Mouse (Mus musculus) mesoderm, embryonic 11.5 days (tissue): ENCODE data around the gene Arvcf.
A peak's percentile ranks its signal among the peaks of the same experiment; 100 is the strongest.

ENCODE experiments used
- DNase-seq: peaks from one replicate; pipeline ENCODE4 v3.0.0-alpha.2; 2012; ENCODE audit warnings: low read depth, low spot score

Gene Arvcf

DNA sequence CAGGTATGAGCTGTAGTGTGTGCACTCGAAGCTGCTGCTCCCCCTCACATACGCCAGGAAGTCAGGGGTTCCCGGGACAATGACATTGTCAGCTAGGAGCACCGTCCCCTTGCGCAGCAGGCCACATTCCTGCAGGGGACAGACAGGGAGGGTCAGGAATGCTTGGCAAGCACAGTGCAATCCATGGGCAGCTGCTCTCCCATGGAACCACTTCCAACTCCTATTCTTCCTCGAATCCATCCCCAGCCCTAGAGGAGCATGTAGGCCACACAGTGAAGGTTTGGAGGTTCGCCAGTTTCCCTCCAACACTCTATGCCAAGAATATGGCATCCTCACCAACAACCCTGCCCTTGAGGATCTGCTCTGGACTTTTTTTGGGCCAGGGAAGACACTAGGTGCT, 59.9 kb downstream of the Arvcf start:
- DNase-seq, result no peak

DNA sequence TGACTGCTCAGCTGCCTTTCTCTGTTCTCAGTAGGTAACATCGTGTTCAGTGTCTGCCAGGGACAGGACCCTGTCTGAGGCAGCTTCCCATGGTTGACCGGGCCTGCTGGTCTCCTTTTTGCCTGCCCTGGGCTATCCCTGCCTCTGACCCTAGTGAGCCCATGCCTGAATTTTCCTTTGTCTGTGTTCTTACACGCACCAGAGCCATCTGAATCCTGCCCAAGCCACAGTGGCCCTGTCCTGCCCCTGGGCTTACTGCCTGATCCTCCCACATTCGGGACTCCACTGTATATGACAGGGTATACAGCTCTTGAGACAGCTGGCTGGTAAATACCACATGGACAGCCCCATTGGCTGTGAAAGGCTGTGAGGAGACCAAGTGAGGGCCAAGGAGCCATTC, 61.8 kb downstream of the Arvcf start:
- no peak for DNase-seq

- DNase-seq, result no peak
Measured at GRCm38 (mm10) chr16:18410418-18410817, 62.4 kb downstream of the Arvcf start.

DNA sequence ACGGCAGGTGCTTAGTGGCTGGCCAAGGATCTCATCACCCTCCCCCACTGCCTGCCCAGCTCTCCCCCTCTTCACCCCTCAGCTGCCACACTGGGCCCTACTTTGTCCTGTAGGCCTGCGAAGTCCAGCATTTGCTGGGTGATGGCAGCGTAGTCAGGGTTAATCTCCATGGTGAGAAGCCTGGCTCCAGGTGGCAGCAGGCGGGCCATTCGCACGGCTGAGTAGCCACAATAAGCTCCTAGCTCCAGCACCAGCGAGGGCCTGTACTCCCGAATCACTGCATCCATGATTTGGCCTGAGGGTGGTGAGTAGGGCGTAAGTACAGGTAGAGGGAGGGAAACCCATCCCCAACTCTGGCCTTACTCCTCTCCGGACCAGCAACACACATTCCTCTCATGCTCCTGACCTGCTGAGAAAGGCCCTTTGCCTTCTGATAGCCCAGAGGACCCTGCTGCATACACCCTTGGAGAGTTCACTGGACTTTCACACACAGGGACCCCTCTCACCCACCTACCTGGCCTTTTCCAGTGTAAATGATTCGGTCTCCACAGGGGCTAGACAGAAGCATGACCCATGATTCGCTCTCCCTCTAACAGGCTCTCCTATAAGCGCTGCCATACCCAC, 63.2 kb downstream of the Arvcf start:
- no peak for DNase-seq

DNA sequence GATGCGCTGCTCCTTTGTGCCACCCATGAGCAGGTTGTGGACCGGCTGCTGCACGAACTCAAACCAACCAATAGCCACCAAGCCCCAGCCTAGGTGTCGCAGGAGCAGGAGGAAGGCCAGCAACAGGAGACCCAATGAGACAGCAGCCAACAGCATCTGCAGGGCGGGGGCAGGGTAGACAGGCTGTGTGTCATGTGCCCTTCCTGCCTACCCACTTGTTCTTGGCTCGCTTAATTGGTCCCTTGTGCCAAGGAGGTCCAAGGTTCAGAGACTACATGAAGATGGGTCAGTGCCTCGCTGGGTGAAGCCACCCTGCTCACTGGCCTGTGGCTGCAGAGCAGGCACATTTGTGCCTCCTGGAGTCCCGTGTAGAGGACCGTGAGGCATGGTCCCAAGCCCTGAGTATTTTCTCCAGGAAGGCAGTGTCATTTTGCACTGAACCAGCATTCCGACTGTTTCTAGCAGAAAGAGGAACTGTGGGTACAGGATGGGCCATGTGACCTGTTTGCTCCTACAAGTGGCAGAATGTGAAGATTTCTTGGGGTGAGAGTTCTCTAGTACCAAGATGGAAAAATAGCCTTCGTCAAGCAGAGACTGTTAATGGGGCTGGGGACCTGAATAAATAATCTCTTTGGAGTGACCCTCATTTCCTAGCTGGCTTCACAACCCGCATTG, 64.0 kb downstream of the Arvcf start:
- no peak for DNase-seq

- no peak for DNase-seq
Measured at GRCm38 (mm10) chr16:18413032-18413816, 65.2 kb downstream of the Arvcf start.

DNA sequence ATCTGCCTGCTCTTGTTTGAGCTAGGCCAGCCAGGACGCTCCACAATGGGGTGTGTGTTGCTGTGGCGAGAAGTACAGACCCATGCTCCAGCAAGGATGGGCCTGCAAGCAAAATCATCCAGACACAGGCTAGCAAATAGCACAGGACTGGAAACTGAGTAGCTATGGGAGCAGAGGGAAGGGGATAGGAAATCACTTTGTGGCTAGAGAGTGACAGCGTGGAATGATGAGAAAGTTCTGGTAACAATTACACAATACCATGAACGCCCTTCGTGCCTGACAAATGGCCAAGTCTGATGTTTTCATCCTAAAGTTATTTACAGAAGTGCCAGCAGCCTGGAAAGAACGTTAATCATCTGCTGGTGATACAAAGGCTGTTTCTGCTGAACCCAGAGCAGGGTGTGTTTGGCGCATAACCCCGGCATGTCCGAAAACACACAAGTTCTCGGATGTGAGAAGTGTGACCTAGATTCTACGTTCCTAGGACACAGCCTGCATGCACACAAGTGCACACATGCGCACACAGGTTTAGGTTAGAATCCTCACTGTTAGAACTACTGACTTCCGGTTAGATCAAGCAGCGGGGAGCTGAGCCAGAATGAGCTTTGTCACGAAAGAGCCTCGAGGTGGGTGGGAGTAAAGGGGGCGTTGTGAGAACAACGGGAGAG, 68.2 kb downstream of the Arvcf start:
- DNase-seq, result peak; percentile 44

DNA sequence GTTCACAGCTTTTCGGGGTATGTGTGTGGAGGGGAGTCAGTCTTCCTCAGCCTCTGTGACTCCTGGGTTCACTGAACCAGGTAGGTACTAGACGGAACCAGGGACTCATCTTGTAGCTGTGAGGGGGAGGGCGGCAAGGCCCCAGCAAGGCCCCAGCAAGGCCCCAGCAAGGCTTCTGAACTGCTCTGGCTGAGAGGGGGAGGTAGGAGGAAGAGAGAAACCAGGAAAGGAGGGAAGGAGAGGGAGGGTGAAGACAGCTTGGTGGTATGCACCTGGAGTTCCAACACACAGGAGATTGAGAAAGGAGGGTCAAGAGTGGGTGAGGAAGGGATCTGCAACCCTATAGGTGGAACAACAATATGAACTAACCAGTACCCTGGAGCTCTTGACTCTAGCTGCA, 68.9 kb downstream of the Arvcf start:
- DNase-seq, result no peak

GRCm38 (mm10) chr16:18417491-18417890, 69.5 kb downstream of the Arvcf start:
- DNase-seq, result no peak

DNA sequence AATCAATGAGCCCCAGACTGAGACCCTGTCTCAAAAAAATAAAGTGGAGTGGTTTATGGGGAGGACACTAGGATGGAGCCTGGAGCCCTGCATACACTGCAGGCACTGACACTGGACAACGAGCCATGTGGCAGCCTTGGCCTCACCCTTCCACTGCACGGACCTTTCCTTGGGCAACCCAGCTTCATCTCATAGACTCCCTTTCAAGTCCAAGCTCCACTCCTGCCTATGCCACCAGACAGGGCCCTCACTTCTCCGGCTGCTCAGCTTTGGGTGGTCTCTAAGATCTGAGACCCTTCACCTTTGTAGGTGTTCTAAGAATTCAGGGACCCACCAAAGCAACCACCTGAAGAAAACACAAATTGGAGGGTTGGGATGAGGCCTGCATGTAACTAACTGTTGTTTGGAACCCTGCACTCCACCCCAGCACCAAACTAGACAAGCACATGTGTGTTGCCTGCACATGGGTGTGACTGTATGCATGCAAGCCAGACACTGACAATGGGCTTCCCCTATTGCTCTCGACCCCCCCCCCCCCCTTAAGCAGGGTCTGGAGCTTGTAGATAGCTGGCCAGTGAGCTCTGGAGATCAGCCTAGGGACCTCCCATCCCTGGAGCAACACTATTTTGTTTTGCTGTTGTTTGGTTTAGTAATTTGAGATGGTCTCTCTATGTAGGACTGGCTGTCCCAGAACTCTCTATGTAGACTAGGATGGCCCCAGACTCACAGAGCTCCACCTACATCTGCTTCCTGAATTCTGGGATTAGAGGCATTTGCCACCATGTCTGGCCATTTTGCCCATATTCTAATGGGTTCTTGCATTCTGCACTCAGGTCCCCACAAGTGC, 71.0 kb downstream of the Arvcf start:
- DNase-seq, result no peak

GRCm38 (mm10) chr16:18419603-18420026, 71.6 kb downstream of the Arvcf start:
- DNase-seq, result no peak

- no peak for DNase-seq
Measured at GRCm38 (mm10) chr16:18420571-18420970, 72.6 kb downstream of the Arvcf start.

- DNase-seq, result no peak
Measured at GRCm38 (mm10) chr16:18423203-18423914, 75.4 kb downstream of the Arvcf start.

DNA sequence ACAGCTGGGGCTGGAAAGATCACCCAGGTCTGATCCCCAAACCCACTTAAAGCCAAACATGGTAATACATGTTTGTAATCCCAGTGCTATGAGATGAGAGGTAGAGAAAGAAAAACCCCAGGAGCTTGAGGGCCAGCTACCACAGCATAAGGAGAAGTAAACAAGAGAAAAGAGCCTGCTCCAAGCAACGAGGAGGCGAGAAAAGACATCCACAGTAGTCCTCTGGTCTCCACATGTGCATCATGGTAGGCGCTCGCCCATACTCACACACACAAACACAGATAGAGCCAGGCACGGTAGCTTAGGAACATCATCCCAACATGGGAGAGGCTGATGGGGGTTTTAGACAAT, 75.9 kb downstream of the Arvcf start:
- no peak for DNase-seq

DNA sequence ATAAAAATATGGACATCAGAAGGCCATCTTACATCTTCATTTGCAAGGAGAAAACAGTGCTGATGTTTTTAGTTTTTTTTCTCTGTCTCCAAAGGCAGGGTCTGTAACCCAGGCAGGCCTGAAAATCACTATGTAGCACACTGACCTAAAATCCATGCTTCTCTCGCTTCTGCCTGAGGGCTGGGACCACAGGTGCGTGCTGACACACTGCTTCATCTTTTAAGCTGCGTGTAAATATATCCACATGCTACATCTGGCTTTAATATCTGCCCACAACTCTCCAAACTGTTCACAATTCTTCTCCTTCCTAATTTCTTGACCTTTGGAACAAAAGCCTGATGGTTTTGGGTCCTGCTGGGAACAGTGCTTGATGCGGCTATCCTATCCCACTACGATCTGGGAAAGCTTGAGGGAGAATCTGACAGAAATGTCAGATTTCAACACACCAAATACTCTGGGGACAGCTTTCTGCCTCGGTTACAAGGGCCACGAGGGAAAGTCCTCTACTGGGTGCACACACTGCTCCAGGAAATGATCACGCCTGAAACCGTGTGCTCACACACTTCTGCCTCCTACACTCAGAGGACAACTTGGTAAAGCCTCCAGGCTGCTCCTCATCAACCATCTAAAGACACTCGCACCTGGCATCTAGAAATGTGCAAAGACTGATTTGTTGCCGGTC, 76.5 kb downstream of the Arvcf start:
- peak; percentile 40 for DNase-seq

GRCm38 (mm10) chr16:18425475-18426214, 77.7 kb downstream of the Arvcf start:
- DNase-seq, result no peak

DNA sequence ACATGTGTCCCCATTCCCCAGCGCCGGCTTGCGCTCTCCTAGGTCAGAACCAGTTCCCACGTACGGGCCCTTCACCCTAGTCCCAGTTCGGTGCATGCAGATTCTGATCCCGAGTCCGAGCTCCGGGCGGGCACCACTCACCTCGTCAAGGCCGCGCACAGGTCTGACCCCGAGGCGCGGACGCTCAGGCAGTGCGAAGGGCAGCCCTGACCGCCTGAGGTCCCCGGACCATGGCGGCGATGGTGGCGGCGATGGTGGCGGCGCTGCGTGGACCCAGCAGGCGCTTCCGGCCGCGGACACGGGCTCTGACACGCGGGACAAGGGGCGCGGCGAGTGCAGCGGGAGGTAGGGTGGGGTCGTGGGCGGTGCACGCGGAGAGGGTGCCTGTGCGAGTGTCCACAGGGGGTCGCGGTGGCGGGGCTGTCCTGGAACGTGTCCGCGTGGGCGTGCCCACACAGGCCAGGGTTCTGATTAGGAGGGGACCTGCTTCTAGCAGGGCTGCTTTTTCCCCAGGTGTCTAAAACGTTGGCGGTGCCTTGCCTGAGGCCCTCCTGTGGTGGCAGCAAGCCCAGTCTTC, 78.3 kb downstream of the Arvcf start, which contains the start of gene Txnrd2:
Gene Txnrd2 (plus strand): TSS at position 170 of the 577 bp plus-strand sequence.
- peak; percentile 53 for DNase-seq

GRCm38 (mm10) chr16:18426802-18427280, 78.9 kb downstream of the Arvcf start, which contains the start of gene Comt:
TSS of gene Comt (minus strand) at chr16:18426852.
- DNase-seq, result no peak
